Mouse (Mus musculus): Measurements from ENCODE around the gene Mrpl9.

- TF ChIP-seq CTCF (IDR thresholded peaks at IDR 0.05; ENCODE audit: borderline replicate concordance, extremely low read depth, insufficient read depth, insufficient read length), result no peak
- no peak for TF ChIP-seq POLR2A (IDR thresholded peaks at IDR 0.05; ENCODE audit: borderline replicate concordance, extremely low read depth, insufficient read depth, insufficient read length, poor library complexity, severe bottlenecking)
Measured at GRCm38 (mm10) chr3:94436420-94436819, 6.7 kb upstream of the Mrpl9 start.

All from brain, embryonic 14.5 days (tissue).